Mouse (Mus musculus): ENCODE results near the gene 2010109A12Rik.

Gene 2010109A12Rik

GRCm38 (mm10) chr5:93206109-93207005, at the start of gene 2010109A12Rik, which contains the start of gene Ccni:
Gene 2010109A12Rik (plus strand): TSS chr5:93206518.
Gene Ccni (minus strand): TSS chr5:93206495.
- peak; percentile 92 for DNase-seq (ENCODE audit: low spot score)

GRCm38 (mm10) chr5:93163541-93163940, 42.8 kb upstream of the 2010109A12Rik start:
- peak; percentile 46 for DNase-seq (ENCODE audit: low spot score)

- DNase-seq (ENCODE audit: low spot score): no peak
These were observed 38.3 kb upstream of the 2010109A12Rik start for GRCm38 (mm10) chr5:93167919-93168516.

GRCm38 (mm10) chr5:93168654-93169053, 37.7 kb upstream of the 2010109A12Rik start:
- no peak for DNase-seq (ENCODE audit: low spot score)

GRCm38 (mm10) chr5:93171420-93171819, 34.9 kb upstream of the 2010109A12Rik start:
- DNase-seq (ENCODE audit: low spot score): no peak

GRCm38 (mm10) chr5:93172536-93172935, 33.8 kb upstream of the 2010109A12Rik start:
- no peak for DNase-seq (ENCODE audit: low spot score)

- DNase-seq (ENCODE audit: low spot score): no peak
These were observed 31.6 kb upstream of the 2010109A12Rik start for GRCm38 (mm10) chr5:93174675-93175074.

- no peak for DNase-seq (ENCODE audit: low spot score)
These were observed 27.7 kb upstream of the 2010109A12Rik start for GRCm38 (mm10) chr5:93178616-93179015.

- no peak for DNase-seq (ENCODE audit: low spot score)
These were observed 26.1 kb upstream of the 2010109A12Rik start for GRCm38 (mm10) chr5:93180252-93180651.

- no peak for DNase-seq (ENCODE audit: low spot score)
These were observed 23.0 kb upstream of the 2010109A12Rik start for GRCm38 (mm10) chr5:93183311-93183710.

- DNase-seq (ENCODE audit: low spot score): no peak
These were observed 21.8 kb upstream of the 2010109A12Rik start for GRCm38 (mm10) chr5:93184548-93184947.

- DNase-seq (ENCODE audit: low spot score): no peak
These were observed 16.7 kb upstream of the 2010109A12Rik start for GRCm38 (mm10) chr5:93189607-93190006.

GRCm38 (mm10) chr5:93190428-93190827, 15.9 kb upstream of the 2010109A12Rik start:
- DNase-seq (ENCODE audit: low spot score): no peak

GRCm38 (mm10) chr5:93198232-93198631, 8.1 kb upstream of the 2010109A12Rik start:
- no peak for DNase-seq (ENCODE audit: low spot score)

- DNase-seq (ENCODE audit: low spot score): no peak
These were observed 5.1 kb upstream of the 2010109A12Rik start for GRCm38 (mm10) chr5:93201181-93201580.

- peak; percentile 34 for DNase-seq (ENCODE audit: low spot score)
These were observed 778 bp upstream of the 2010109A12Rik start for GRCm38 (mm10) chr5:93205371-93206108.

- DNase-seq (ENCODE audit: low spot score): peak; percentile 31
These were observed 659 bp downstream of the 2010109A12Rik start for GRCm38 (mm10) chr5:93207006-93207348.

- no peak for DNase-seq (ENCODE audit: low spot score)
These were observed 1.2 kb downstream of the 2010109A12Rik start for GRCm38 (mm10) chr5:93207555-93207954.

GRCm38 (mm10) chr5:93218375-93218774, 12.1 kb downstream of the 2010109A12Rik start:
- no peak for DNase-seq (ENCODE audit: low spot score)

- DNase-seq (ENCODE audit: low spot score): no peak
These were observed 15.3 kb downstream of the 2010109A12Rik start for GRCm38 (mm10) chr5:93221661-93222060.

- no peak for DNase-seq (ENCODE audit: low spot score)
These were observed 18.2 kb downstream of the 2010109A12Rik start for GRCm38 (mm10) chr5:93224549-93224948.

GRCm38 (mm10) chr5:93227157-93227556, 20.8 kb downstream of the 2010109A12Rik start:
- DNase-seq (ENCODE audit: low spot score): no peak

- DNase-seq (ENCODE audit: low spot score): no peak
These were observed 23.2 kb downstream of the 2010109A12Rik start for GRCm38 (mm10) chr5:93229527-93229926.

Data from urinary bladder, postnatal 25 days (tissue).